ENCODE assay signal across 33 mouse cellular contexts in genomic region chr10:4092990-4093389, GRCm38 (mm10).
"Had no signal": no experiment of that assay in that cellular context is flagged by ENCODE, and none has a peak within 500 bp of the region (broad histone marks: within the 10 kb centered on the region; RNA-seq: fewer than 3 reads in every experiment).

No protein-coding gene starts in this region.

- H3K9ac ChIP-seq: limb, embryonic 12.5 days; limb, embryonic 13.5 days; limb, embryonic 15.5 days; liver, embryonic 12.5 days; liver, embryonic 13.5 days; liver, embryonic 14.5 days; liver, embryonic 15.5 days; liver, postnatal 0 days; lung, embryonic 14.5 days; lung, embryonic 15.5 days; midbrain, embryonic 12.5 days; midbrain, embryonic 13.5 days; midbrain, embryonic 15.5 days; neural tube, embryonic 12.5 days; neural tube, embryonic 13.5 days had no signal

- H3K4me1 ChIP-seq: limb, embryonic 10.5 days; limb, embryonic 12.5 days; limb, embryonic 13.5 days; limb, embryonic 15.5 days; midbrain, embryonic 10.5 days; midbrain, embryonic 12.5 days had no signal

- H3K27me3 ChIP-seq: limb, embryonic 12.5 days; limb, embryonic 13.5 days; limb, embryonic 15.5 days; liver, embryonic 12.5 days; liver, embryonic 13.5 days; liver, embryonic 15.5 days; lung, embryonic 15.5 days; megakaryocyte, embryonic 14.5 days; midbrain, embryonic 12.5 days; midbrain, embryonic 13.5 days; midbrain, embryonic 15.5 days; neural tube, embryonic 12.5 days; neural tube, embryonic 13.5 days had no signal

- ATAC-seq: liver, embryonic 12.5 days; liver, postnatal 0 days; lung, postnatal 0 days; midbrain, embryonic 13.5 days; midbrain, embryonic 15.5 days; midbrain, embryonic 16.5 days had no signal

- H3K4me2 ChIP-seq: limb, embryonic 12.5 days; limb, embryonic 13.5 days; limb, embryonic 15.5 days; liver, embryonic 11.5 days; liver, embryonic 12.5 days; liver, embryonic 13.5 days; liver, embryonic 15.5 days; lung, embryonic 14.5 days; lung, embryonic 15.5 days; midbrain, embryonic 11.5 days; midbrain, embryonic 12.5 days; midbrain, embryonic 13.5 days; midbrain, embryonic 15.5 days; neural tube, embryonic 12.5 days; neural tube, embryonic 13.5 days had no signal

- H3K9me3 ChIP-seq: limb, embryonic 10.5 days; limb, embryonic 12.5 days; limb, embryonic 13.5 days; limb, embryonic 15.5 days; liver, embryonic 12.5 days; liver, embryonic 13.5 days; liver, embryonic 15.5 days; lung, embryonic 15.5 days; megakaryocyte, embryonic 14.5 days; midbrain, embryonic 10.5 days; midbrain, embryonic 12.5 days; midbrain, embryonic 13.5 days; midbrain, embryonic 15.5 days; neural tube, embryonic 12.5 days; neural tube, embryonic 13.5 days had no signal

- H3K27ac ChIP-seq: limb, embryonic 10.5 days; limb, embryonic 12.5 days; limb, embryonic 13.5 days; limb, embryonic 15.5 days; liver, embryonic 12.5 days; liver, embryonic 13.5 days; liver, embryonic 14.5 days; liver, embryonic 15.5 days; lung, embryonic 15.5 days; macrophage; midbrain, embryonic 10.5 days; midbrain, embryonic 12.5 days; midbrain, embryonic 13.5 days; midbrain, embryonic 15.5 days; neural tube, embryonic 12.5 days; neural tube, embryonic 13.5 days had no signal

- H3K36me3 ChIP-seq: midbrain, embryonic 12.5 days; midbrain, embryonic 13.5 days; midbrain, embryonic 15.5 days; neural tube, embryonic 12.5 days; neural tube, embryonic 13.5 days had no signal

- H3K4me3 ChIP-seq: limb, embryonic 10.5 days; limb, embryonic 12.5 days; limb, embryonic 13.5 days; limb, embryonic 15.5 days; liver, embryonic 12.5 days; liver, embryonic 13.5 days; liver, embryonic 15.5 days; lung, embryonic 15.5 days; megakaryocyte, embryonic 14.5 days; midbrain, embryonic 10.5 days; midbrain, embryonic 12.5 days; midbrain, embryonic 13.5 days; midbrain, embryonic 15.5 days; myocyte; neural tube, embryonic 12.5 days; neural tube, embryonic 13.5 days had no signal

- DNase-seq: left cerebral cortex, postnatal 4 days; liver; liver, embryonic 13.5 days; liver, postnatal 0 days; lung, adult 18-20 months; lung, adult 2 months; lung, embryonic 14.5 days; lung, postnatal 10 days; lung, postnatal 14 days; lung, postnatal 36 days; lung, postnatal 4 days; midbrain, embryonic 14.5 days had no signal
